Mouse (Mus musculus) adipocyte (in vitro differentiated cells): Measurements from ENCODE around the gene 1700001F09Rik.
"Not testable (repeated sequence)": the region's sequence is repeated elsewhere in the genome, so short reads cannot be mapped to it uniquely, and the experiment has no call there.

ENCODE experiments used
- DNase-seq: peaks from one replicate; pipeline ENCODE4 v3.0.0-alpha.2; 2016; ENCODE audit warnings: low spot score

The 1700001F09Rik gene

GRCm38 (mm10) chr14:43347711-43348110 lies at the start of gene 1700001F09Rik:
TSS of gene 1700001F09Rik (minus strand) at chr14:43347811.
- not testable (repeated sequence) for DNase-seq

- DNase-seq = not testable (repeated sequence)
Observed at GRCm38 (mm10) chr14:43361713-43362112, 14.1 kb upstream of the 1700001F09Rik start.

DNA sequence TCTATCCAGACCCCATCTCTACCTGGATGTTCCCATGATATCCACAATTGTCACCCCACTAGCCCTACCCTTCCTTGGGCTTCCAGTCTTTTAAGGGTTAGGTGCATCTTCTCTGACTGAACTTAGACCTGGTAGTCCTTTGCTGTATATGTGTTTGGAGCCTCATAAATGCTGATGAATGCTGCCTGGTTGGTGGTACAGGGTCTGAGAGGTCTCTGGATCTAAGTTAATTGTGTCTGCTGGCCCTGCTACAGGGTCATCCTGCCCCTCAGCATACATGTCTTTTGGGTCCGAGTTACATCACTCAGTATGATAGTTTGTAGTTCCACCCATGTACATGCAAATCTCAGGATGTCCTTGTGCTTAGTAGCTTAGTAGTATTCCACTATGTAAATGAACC lies 11.6 kb upstream of the 1700001F09Rik start:
- not testable (repeated sequence) for DNase-seq

GRCm38 (mm10) chr14:43357496-43357895 lies 9.9 kb upstream of the 1700001F09Rik start:
- not testable (repeated sequence) for DNase-seq

GRCm38 (mm10) chr14:43352944-43353343 lies 5.3 kb upstream of the 1700001F09Rik start:
- DNase-seq = not testable (repeated sequence)

DNA sequence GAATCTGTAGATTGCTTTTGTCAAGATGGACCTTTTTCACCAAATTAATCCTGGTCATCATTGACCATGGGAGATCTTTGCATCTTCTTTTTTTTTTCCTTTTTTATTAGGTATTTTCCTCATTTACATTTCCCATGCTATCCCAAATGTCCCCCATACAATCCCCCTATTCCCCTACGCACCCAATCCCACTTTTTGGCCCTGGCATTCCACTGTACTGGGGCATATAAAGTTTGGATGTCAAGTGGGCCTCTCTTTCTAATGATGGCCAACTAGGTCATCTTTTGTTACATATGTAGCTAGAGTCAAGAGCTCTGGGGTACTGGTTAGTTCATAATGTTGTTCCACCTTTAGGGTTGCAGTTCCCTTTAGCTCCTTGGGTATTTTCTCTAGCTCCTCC lies 10.0 kb downstream of the 1700001F09Rik start:
- not testable (repeated sequence) for DNase-seq

DNA sequence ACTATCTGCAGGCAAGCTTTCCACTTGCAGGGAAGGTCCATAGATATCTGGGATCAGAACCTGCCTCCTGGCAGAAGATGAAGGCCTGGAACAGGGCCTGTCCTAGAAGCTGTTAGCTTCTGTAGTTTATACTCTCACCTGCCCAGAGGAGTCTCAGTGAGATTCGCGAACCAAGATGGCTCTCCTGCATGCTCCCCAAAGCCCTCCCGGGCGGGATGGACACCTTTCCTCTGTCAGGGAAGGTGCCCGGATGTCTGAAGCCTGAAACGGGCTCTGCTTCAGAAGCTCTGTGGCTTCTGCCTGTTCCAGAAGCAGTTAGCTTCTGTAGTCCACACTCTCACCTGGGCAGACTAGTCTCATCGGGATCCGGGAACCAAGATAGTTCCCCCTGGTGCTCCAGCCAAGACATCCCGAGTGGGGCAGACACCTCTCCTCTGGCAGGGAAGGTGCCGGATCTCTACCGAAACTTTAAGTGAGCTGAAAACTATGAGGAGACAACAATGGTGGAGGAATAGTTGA lies 16.2 kb downstream of the 1700001F09Rik start:
- not testable (repeated sequence) for DNase-seq

DNA sequence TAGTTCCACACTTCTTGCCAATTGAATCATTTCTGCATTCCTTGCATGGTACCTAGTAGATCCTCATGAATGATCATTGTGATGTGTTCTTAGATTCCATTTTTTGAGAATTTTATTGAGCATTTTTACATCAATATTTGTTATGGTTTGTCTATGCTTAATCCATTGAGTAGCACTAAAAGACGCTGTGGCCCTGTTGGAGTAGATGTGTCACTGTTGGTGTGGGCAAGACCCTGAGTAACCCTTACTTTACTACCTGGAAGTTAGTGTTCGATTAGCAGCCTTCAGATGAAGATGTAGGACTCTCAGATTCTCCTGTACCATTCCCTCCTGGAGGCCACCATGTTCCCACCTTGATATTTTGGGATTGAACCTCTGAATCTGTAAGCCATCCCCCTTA lies 19.0 kb downstream of the 1700001F09Rik start:
- not testable (repeated sequence) for DNase-seq

DNA sequence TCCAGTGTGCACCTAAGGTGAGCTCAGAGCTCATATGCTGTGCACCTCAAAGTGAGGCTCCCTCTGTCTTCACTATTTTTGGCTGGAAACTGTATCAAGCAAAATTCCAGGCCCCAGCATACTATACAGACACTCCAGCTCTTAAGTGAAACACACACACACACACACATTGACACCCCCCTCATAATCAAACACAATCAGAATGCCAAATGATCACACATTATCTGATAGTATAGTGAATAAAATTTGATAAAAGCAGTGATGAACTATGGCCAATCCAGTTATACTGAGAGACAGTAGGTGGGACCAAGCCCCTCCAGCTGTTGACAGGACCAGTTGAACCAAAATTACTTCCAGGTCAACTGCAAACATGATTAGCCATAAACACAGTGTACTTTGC lies 28.1 kb downstream of the 1700001F09Rik start:
- DNase-seq = not testable (repeated sequence)

GRCm38 (mm10) chr14:43293503-43293902 lies 54.1 kb downstream of the 1700001F09Rik start, which contains the start of gene Gm8127:
TSS of gene Gm8127 (minus strand) at chr14:43293832.
- not testable (repeated sequence) for DNase-seq
